Mouse (Mus musculus) heart, adult 2 months (tissue): Measurements from ENCODE around the gene Duxf3.
A peak's percentile ranks its signal among the peaks of the same experiment; 100 is the strongest.

Experiments
- CTCF ChIP-seq: fragments of 200-600 bp; IDR thresholded peaks from 2 replicates; pipeline ENCODE4 v1.8.1; 2022; ENCODE audit warnings: antibody characterized with exemption, mild to moderate bottlenecking, moderate library complexity
- POLR2A ChIP-seq: fragments of 200-500 bp; IDR thresholded peaks from 2 replicates; pipeline ENCODE4 v1.6.1; 2011; ENCODE audit warnings: mild to moderate bottlenecking, low read depth, low read length, control low read depth; ENCODE audit not compliant: insufficient read depth

GRCm38 (mm10) chr10:58249535-58249934, 17.1 kb upstream of the Duxf3 start:
- TF ChIP-seq CTCF = peak; percentile 24
- no peak for TF ChIP-seq POLR2A
